Mouse (Mus musculus) adrenal gland, postnatal 36 days (tissue): ENCODE measurements around the gene Lmntd1. TPM values are rescaled to one million over a fixed set of nuclear protein-coding genes. Genes with fewer than 3 reads are reported as not detected.
A peak's percentile ranks its signal among the peaks of the same experiment; 100 is the strongest.

Experiments
- DNase-seq, 2 experiments: peaks; one replicate each; pipeline ENCODE4 v3.0.0; 2021; ENCODE audit warnings: mixed read lengths in 1 of 2
- total RNA-seq, 2 experiments: library from RNA; stranded (reverse); gene quantifications; 2 replicates each; pipeline ENCODE4 v1.2.3; 2021

Lmntd1 gene
- total RNA-seq, 2 experiments from 2014 or later: 0.33 to 0.56 TPM

GRCm38 (mm10) chr6:145604648-145605047, 9.5 kb downstream of the Lmntd1 start:
- DNase-seq: no peak

DNA sequence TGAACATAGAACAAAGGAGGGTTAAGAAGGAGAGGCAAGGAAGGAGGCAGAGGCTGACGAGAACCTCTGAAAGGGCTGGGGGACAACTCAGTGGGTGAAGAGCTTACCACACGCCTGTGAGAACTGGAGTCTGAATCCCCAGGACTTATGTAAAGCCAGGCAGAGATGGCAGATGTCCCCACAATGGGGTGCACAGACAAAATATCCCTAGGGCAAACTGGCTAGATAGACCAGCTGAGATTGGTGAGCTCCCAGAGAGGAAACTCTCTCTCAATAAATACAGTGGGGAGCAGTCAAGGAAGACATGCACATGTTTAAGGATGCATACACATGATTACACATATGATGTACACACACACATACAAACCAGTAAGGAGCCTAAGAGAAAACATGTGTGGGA, 10.0 kb downstream of the Lmntd1 start:
- no peak for DNase-seq

GRCm38 (mm10) chr6:145598794-145599555, 15.1 kb downstream of the Lmntd1 start:
- DNase-seq: peak; percentile 39 to 48

- no peak for DNase-seq
These were observed 18.2 kb downstream of the Lmntd1 start for GRCm38 (mm10) chr6:145595905-145596304.

- peak; percentile 74 for DNase-seq
These were observed 20.1 kb downstream of the Lmntd1 start for GRCm38 (mm10) chr6:145593991-145594390.

- DNase-seq: no peak
These were observed 21.6 kb downstream of the Lmntd1 start for GRCm38 (mm10) chr6:145592531-145592998.

DNA sequence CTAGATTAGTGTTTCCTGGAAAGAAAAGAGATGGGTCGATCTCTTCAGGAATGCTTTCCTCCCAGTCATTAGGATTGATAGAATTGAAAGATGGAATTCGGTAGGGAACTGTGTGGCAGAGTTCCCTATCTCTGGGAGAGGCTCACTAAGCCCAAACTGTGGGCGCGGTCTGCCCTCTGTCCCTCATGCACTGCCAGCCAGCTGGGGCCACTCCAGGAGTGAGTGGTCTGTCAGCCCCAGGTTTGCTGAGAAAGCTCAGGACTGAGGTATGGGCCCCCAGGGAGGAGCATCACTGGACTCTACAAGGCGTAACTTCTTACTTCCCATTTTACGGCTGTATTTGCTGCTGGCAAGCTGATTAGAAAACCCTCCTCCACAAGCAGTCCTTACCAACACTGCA, 22.1 kb downstream of the Lmntd1 start:
- no peak for DNase-seq

DNA sequence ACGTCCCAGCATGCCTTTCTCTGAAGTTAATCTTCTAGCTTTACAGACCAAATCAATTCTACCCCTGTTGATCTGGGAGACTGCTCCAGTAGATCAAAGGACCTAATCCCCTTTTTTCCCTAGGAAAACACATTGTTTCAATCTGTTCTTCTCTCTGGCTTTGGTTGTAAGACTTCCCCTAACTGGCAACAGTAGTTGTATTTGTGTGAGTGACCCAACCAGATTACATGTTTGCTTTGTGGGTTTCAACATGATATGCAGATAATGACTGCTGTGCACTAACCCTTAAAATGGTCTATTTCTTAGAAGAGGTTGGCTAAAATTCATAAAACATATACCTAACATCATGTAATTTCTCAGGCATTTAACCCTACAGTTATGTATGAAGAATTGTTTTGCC, 22.5 kb downstream of the Lmntd1 start:
- DNase-seq: no peak

- DNase-seq: no peak
These were observed 23.4 kb downstream of the Lmntd1 start for GRCm38 (mm10) chr6:145590501-145591293.

GRCm38 (mm10) chr6:145585052-145585973, 28.8 kb downstream of the Lmntd1 start:
- DNase-seq: no peak

DNA sequence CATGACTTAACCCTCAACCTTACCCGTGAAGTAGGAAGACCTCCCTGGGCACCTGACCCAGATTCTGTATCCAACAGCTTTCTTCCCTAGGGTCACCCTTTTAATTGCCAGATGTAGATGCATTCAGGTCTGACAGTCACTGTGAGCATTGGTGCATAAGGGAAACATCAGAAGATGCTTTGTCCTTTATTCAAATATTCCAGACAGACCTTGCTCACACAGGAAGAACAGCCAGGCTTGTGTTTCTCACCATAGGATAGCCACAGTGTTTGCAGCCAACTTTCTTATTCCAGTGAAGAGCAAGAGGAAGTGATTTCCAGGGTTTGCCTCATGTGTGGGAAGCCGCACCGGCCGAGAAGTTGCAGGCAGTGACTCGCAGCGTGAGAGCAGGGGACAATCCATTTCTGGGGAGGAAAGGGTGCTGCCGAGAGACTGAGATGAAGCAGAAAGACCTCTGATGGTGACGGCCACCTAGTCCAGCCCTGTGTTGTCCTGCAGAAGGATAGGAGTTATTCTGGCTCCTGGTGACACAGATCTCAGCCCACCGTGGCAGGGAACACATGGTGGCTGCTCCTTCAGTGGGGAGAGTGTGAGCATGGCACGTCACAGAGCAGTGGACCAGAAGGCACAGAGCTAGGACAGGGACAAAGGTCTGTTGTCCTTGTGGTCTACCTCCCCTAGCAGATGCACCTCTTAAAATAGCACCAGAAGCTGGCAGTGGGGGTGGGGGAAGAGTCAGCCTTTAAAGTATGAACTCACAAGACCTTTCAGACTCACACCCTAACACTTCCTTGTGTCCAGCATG, 32.6 kb downstream of the Lmntd1 start:
- DNase-seq: no peak

DNA sequence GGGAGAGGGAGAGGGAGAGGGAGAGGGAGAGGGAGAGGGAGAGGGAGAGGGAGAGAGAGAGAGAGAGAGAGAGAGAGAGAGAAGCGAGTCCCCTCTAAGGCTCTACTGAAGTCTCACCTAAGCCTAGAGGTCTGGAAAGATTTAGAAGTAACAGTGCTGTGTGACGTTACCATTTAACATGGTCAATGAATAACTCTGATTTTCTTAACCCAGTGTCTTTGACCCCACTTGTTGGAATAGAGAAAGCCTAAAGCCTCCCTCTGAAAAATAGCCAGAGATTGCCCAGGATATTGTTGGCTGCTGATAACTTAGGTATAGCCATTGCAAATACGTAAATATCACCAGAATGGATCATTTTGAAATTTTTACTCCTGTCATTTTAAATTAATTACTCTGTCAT, 34.4 kb downstream of the Lmntd1 start:
- DNase-seq: no peak

DNA sequence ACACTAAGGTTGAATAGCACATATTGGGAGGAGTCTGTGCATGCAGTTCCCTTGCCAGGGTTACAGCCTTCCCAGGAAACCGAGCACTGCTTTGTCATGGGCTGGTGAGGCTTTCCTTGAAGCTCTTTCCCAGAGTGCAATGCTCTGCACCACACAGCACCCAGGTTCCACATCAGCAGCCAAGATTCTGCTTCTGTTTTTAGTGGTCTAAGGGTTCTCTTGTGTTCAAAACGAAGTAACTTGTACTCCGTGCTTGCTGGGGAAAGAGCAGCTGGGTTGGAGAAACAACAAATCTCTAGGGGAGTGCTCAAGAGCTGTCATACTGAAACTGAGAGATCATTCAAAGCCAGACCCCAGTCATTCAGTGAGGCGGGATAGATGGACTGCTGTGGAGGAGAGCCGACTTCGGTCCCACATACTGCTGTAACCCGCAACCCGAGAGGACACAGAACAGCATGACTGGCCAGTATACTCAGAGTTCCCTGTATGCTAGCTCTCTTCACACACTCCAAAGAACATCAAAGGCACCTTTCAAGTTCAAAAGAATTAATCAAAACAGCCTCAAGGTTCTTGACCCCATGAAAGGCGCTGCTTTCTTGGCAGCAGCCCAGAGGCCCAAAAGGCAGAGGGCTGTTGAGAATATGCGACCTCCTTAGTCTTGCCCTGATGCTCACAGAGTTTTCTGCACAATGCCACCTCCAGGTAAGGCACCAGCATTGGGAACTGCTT, 35.5 kb downstream of the Lmntd1 start:
- peak; percentile 60 to 76 for DNase-seq

DNA sequence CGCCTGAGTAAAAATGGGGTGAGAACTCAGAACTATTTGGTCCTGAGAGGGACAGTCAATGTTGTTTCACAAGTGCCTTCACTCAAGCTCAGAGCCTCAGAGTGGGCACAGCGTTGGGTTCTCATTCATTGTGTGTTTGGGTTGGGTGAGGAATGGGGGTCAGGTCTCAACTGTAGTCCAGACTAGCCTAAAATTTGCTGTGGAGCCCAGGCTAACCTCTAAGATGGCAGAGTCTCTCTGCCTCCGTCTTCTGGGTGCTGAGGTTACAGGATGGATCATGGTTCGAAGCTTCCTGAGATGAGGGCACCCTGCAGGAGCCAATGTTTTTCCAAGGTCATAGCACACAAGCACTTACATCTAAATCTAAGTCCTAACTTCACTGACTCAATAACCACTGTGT, 37.4 kb downstream of the Lmntd1 start:
- DNase-seq: no peak

DNA sequence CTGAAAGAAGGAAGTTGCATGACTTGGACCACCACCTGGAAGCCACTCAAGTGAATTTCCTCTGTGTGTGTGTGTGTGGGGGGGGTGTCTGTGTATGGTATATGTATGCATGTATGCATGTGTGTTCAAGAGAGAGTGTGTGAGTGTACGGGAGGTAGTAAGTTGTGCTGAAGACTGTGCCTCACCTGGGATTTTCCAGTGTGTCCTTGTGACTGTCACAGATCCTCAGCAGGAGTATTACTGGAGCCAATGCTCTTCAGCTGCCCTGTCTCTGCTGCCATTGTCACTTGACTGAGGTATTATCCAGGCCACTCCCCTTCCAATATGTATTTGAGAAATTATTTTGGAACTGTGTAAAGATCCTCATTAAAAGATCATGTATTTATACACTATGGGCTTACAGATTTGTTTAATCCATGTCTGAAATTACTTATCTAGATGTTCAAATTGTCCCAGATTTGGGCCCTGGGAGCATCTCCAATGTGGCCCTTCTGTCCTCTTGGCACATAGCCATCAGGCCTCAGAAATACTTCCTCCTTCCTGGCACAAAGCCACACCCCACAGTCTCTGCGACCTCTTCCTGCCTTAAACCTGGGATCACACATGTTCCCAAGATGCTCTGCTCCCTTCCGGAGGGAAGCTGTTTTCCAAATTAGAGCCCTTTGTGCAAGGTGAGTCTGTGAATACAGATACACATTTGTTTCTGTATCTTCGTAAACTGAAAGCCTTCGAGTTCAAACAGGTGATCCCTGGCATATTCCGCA, 40.7 kb downstream of the Lmntd1 start:
- DNase-seq: no peak

- DNase-seq: no peak
These were observed 45.4 kb downstream of the Lmntd1 start for GRCm38 (mm10) chr6:145568701-145569100.

- no peak for DNase-seq
These were observed 46.3 kb downstream of the Lmntd1 start for GRCm38 (mm10) chr6:145567832-145568231.

GRCm38 (mm10) chr6:145567296-145567695, 46.8 kb downstream of the Lmntd1 start:
- no peak for DNase-seq

- no peak for DNase-seq
These were observed 48.5 kb downstream of the Lmntd1 start for GRCm38 (mm10) chr6:145565663-145566062.

DNA sequence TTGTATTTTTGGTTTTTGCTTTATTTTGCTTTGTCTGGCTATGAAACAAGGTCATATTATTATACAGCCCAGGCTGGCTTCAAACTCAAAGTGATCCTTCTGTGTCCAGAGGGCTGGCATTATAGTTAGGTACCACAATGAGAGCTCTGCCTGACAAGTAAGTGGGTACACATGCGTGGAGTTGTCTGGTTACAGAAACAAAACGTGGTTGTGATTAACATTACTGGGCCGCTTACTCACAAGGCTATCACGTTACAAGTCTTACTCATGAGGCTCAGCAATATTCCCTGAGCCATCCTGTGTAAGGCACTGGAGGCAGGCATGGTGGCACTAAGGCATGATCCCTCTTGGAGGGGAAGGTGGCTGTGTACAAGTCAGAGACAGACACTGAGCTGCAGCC, 49.4 kb downstream of the Lmntd1 start:
- no peak for DNase-seq
